Mouse (Mus musculus) Patski (cell line): ENCODE measurements at regions not wholly inside any gene's neighbourhood (a gene's known extent, or its start where the extent isn't known, plus 50 kb on each side); places are given as distances from the start of the nearest gene placed in this dataset.

ENCODE experiments used
- ATAC-seq: fragments of 100-300 bp; one replicate; pipeline ENCODE4 v1.8.0; 2021
- CTCF ChIA-PET: fragments of 350-600 bp; sonication (Branson Sonifier 250); formaldehyde crosslinking; loops from one replicate; lab custom pipeline; 2022; ENCODE audit warnings: inconsistent platforms; lab: Charles Lee
- POLR2A ChIA-PET: fragments of 350-600 bp; sonication (Branson Sonifier 250); formaldehyde crosslinking; loops from one replicate; lab custom pipeline; 2022; ENCODE audit warnings: antibody characterized with exemption, inconsistent platforms; lab: Charles Lee
- DNase-seq: peaks from one replicate; pipeline ENCODE4 v3.0.0-alpha.2; 2011; ENCODE audit warnings: low read depth, low spot score
- H3K27me3 ChIP-seq: fragments of 371-371 bp; one replicate; pipeline ENCODE4 v1.5.1; 2021
- CTCF ChIP-seq: fragments of 100-300 bp; IDR thresholded peaks from one replicate; pipeline ENCODE4 v1.5.1; 2021
- in situ Hi-C: fragments of 300-500 bp; cut with MboI; formaldehyde crosslinking; loops from 3 replicates; pipeline ENCODE4 v1.11.1; 2018; ENCODE audit warnings: low pct_unique_long_range_greater_than_20kb, mixed read lengths

GRCm38 (mm10) chr6:43914741-43915140, 248.7 kb upstream of the Tpk1 start:
- POLR2A ChIA-PET = no interaction called here
- in situ Hi-C loops = no loop called here

GRCm38 (mm10) chr6:43885992-43886391, 219.9 kb upstream of the Tpk1 start:
- DNase-seq = no peak
- CTCF ChIA-PET = no interaction called here
- no peak for ATAC-seq
- TF ChIP-seq CTCF = no peak
- H3K27me3 ChIP-seq = peaks cover 18% of the 10 kb centered on the region
- POLR2A ChIA-PET = no interaction called here
- in situ Hi-C loops = no loop called here

More at GRCm38 (mm10) chr6:43914741-43915140, 248.7 kb upstream of the Tpk1 start:
- no peak for DNase-seq
- CTCF ChIA-PET = no interaction called here
- TF ChIP-seq CTCF = no peak
- no peak for ATAC-seq
- no peaks in the 10 kb centered on the region for H3K27me3 ChIP-seq

GRCm38 (mm10) chr6:43876711-43877110, 210.6 kb upstream of the Tpk1 start:
- H3K27me3 ChIP-seq = peaks cover 24% of the 10 kb centered on the region

GRCm38 (mm10) chr6:43859406-43859805, 193.3 kb upstream of the Tpk1 start:
- ATAC-seq = no peak
- CTCF ChIA-PET = no interaction called here

More at GRCm38 (mm10) chr6:43876711-43877110, 210.6 kb upstream of the Tpk1 start:
- POLR2A ChIA-PET = no interaction called here
- ATAC-seq (no peak), DNase-seq (no peak)
- TF ChIP-seq CTCF = no peak
- CTCF ChIA-PET = no interaction called here
- in situ Hi-C loops = no loop called here

GRCm38 (mm10) chr6:43857046-43857445, 191.0 kb upstream of the Tpk1 start:
- CTCF ChIA-PET = no interaction called here
- DNase-seq (no peak), ATAC-seq (no peak)
- TF ChIP-seq CTCF = no peak
- POLR2A ChIA-PET = no interaction called here
- in situ Hi-C loops = no loop called here
- no peaks in the 10 kb centered on the region for H3K27me3 ChIP-seq

More at GRCm38 (mm10) chr6:43859406-43859805, 193.3 kb upstream of the Tpk1 start:
- TF ChIP-seq CTCF = no peak
- in situ Hi-C loops = no loop called here
- no peak for DNase-seq
- POLR2A ChIA-PET = no interaction called here
- H3K27me3 ChIP-seq = no peaks in the 10 kb centered on the region

GRCm38 (mm10) chr6:43853461-43853860, 187.4 kb upstream of the Tpk1 start:
- H3K27me3 ChIP-seq = no peaks in the 10 kb centered on the region
- in situ Hi-C loops = no loop called here
- no peak for DNase-seq
- ChIA-PET CTCF (no interaction called here), POLR2A (no interaction called here)
- no peak for TF ChIP-seq CTCF
- no peak for ATAC-seq

GRCm38 (mm10) chr6:43851306-43851705, 185.2 kb upstream of the Tpk1 start:
- no peaks in the 10 kb centered on the region for H3K27me3 ChIP-seq
- no peak for DNase-seq
- ChIA-PET POLR2A (no interaction called here), CTCF (no interaction called here)
- TF ChIP-seq CTCF = no peak
- no peak for ATAC-seq
- in situ Hi-C loops = no loop called here

- DNase-seq (no peak), ATAC-seq (no peak)
- CTCF ChIA-PET = no interaction called here
- in situ Hi-C loops = no loop called here
- peaks cover 13% of the 10 kb centered on the region for H3K27me3 ChIP-seq
- no peak for TF ChIP-seq CTCF
- POLR2A ChIA-PET = no interaction called here
Measured at GRCm38 (mm10) chr6:43838960-43839359, 172.9 kb upstream of the Tpk1 start.

- CTCF ChIA-PET = no interaction called here
- no peak for TF ChIP-seq CTCF
- POLR2A ChIA-PET = interaction anchor here (0.6 kb wide), 1 partner anchor 25 kb away, joined by 3 read pairs; no protein-coding TSS in a partner anchor
- in situ Hi-C loops = no loop called here
- no peak for ATAC-seq
- H3K27me3 ChIP-seq = no peaks in the 10 kb centered on the region
- no peak for DNase-seq
Measured at GRCm38 (mm10) chr6:43829903-43830302, 163.8 kb upstream of the Tpk1 start.
